Mouse (Mus musculus): ENCODE data around the gene Gm20388. TPM values are rescaled to one million over a fixed set of nuclear protein-coding genes. Genes with fewer than 3 reads are reported as not detected.

Gm20388 gene
- polyA plus RNA-seq, 1 experiment from 2014 or later: 5.3 TPM

GRCm38 (mm10) chr8:122777701-122778100 is 2867.1 kb downstream of the Gm20388 start:
- Histone ChIP-seq H3K9me3 (ENCODE audit: control insufficient read depth, low read length) (no peaks in the 10 kb centered on the region), H3K36me3 (ENCODE audit: control insufficient read depth, insufficient read depth, low read length) (no peaks in the 10 kb centered on the region; the same call in 1 of the 2 replicates), H3K27me3 (replicated peaks; ENCODE audit: control insufficient read depth, insufficient read depth, low read length) (0 out of 2 replicates have a peak, but pooled peaks cover 3% of the 10 kb centered on the region), H3K27ac (ENCODE audit: low read depth, low read length) (no peak overlapping the region), H3K4me2 (no peak overlapping the region), H3K4me3 (ENCODE audit: low read depth, low read length) (no peak overlapping the region), H3K4me1 (replicated peaks; ENCODE audit: control insufficient read depth, insufficient read depth, low read length) (peaks cover 3% of the 10 kb centered on the region), H3K9ac (ENCODE audit: low read depth, low read length) (no peak overlapping the region)
- DNase-seq (ENCODE audit: low spot score) (no peak), ATAC-seq (replicated peaks; ENCODE audit: low FRiP score) (no peak)
- WGBS: 82% methylated on average over 6 of the region's 6 CpGs

DNA sequence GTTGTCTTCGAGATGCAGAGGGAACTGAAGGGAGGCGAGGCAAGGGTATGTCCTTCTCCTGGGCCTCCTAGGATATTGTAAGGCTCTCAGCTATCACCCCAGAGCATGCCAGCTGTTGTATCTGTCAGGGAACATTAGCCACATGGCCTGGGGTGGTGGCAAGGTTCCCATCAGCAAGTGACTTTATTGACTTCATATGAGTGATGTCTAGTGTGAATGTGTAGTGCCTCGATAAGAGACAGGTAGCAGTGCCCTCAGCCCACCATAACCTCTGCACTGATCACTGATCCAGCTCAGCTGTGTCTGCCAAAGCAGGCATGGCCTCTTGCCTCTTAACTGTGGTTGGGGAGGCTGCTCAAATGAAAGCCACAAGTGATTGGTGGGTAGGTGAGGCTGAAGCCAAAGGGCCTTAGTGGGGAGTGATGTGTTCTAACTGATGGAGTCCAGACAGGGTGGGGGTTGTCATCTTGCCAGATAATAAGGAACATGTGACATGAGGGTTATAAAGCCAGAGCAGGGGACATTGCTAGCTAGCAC is 2868.1 kb downstream of the Gm20388 start:
- no peaks in the 10 kb centered on the region for H3K9me3 ChIP-seq (ENCODE audit: control insufficient read depth, low read length)
- H3K4me1 ChIP-seq (replicated peaks; ENCODE audit: control insufficient read depth, insufficient read depth, low read length): peaks cover 3% of the 10 kb centered on the region
- WGBS: 79% methylated on average over 3 of the region's 3 CpGs
- no peak for DNase-seq (ENCODE audit: low spot score)
- no peak overlapping the region for H3K4me3 ChIP-seq (ENCODE audit: low read depth, low read length)
- no peaks in the 10 kb centered on the region for H3K27me3 ChIP-seq (replicated peaks; ENCODE audit: control insufficient read depth, insufficient read depth, low read length)
- no peak overlapping the region for H3K27ac ChIP-seq (ENCODE audit: low read depth, low read length)
- no peaks in the 10 kb centered on the region; the same call in 1 of the 2 replicates for H3K36me3 ChIP-seq (ENCODE audit: control insufficient read depth, insufficient read depth, low read length)
- H3K4me2 ChIP-seq: no peak overlapping the region
- ATAC-seq (replicated peaks; ENCODE audit: low FRiP score): no peak
- H3K9ac ChIP-seq (ENCODE audit: low read depth, low read length): no peak overlapping the region

DNA sequence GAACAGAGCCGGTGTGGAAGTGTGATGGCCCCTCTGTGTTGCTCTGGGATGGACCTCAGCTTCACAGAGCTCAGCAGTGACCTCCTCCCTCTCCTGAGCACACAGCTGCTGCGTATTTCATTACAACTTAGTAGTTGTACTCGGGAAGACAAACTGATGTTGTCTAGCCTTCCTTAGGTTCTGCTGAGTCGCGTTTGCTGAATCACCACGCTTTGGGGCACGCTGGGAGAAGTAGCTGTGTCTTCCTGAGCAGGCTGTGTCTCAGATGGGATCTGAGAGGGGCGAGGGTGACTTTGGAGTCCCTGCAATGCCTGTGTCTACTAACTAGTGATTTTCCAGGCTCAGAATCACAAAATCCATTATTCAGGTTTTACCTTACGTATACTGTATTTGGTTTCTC is 2868.6 kb downstream of the Gm20388 start:
- 68% methylated on average over 9 of the region's 9 CpGs for WGBS
- no peaks in the 10 kb centered on the region for H3K27me3 ChIP-seq (replicated peaks; ENCODE audit: control insufficient read depth, insufficient read depth, low read length)
- no peak overlapping the region for H3K9ac ChIP-seq (ENCODE audit: low read depth, low read length)
- peaks cover 3% of the 10 kb centered on the region for H3K4me1 ChIP-seq (replicated peaks; ENCODE audit: control insufficient read depth, insufficient read depth, low read length)
- ATAC-seq (replicated peaks; ENCODE audit: low FRiP score) (no peak), DNase-seq (ENCODE audit: low spot score) (no peak)
- no peaks in the 10 kb centered on the region; the same call in 1 of the 2 replicates for H3K36me3 ChIP-seq (ENCODE audit: control insufficient read depth, insufficient read depth, low read length)
- no peak overlapping the region for H3K4me3 ChIP-seq (ENCODE audit: low read depth, low read length)
- H3K27ac ChIP-seq (ENCODE audit: low read depth, low read length): no peak overlapping the region
- H3K9me3 ChIP-seq (ENCODE audit: control insufficient read depth, low read length): no peaks in the 10 kb centered on the region
- no peak overlapping the region for H3K4me2 ChIP-seq

DNA sequence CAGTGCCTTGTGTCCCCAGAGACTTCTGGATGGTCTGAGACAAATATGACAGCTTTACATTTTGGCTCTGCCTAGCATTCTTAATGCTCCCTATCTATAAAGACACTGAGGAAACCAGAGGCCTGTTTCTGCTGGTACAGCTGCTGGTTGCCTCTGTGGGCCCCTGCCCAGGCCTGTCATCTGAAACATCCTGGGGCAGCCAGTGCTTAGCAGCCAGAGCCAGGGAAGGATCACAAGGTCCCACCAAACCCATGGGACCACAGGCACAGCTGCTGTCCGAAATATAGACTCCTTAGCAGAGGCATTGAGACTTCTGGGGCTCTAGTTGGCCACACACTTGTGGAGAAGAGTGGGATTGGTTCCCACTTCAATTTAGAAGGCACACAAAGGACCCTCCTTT is 2874.1 kb downstream of the Gm20388 start:
- Histone ChIP-seq H3K4me3 (ENCODE audit: low read depth, low read length) (no peak overlapping the region), H3K27ac (ENCODE audit: low read depth, low read length) (no peak overlapping the region), H3K9me3 (ENCODE audit: control insufficient read depth, low read length) (no peaks in the 10 kb centered on the region), H3K4me2 (no peak overlapping the region), H3K9ac (ENCODE audit: low read depth, low read length) (no peak overlapping the region), H3K36me3 (ENCODE audit: control insufficient read depth, insufficient read depth, low read length) (peaks cover 2% of the 10 kb centered on the region), H3K4me1 (replicated peaks; ENCODE audit: control insufficient read depth, insufficient read depth, low read length) (no peaks in the 10 kb centered on the region), H3K27me3 (replicated peaks; ENCODE audit: control insufficient read depth, insufficient read depth, low read length) (no peaks in the 10 kb centered on the region)
- 90% methylated on average over 1 of the region's 1 CpGs for WGBS
- ATAC-seq (replicated peaks; ENCODE audit: low FRiP score) (no peak), DNase-seq (ENCODE audit: low spot score) (no peak)

- H3K4me1 ChIP-seq (replicated peaks; ENCODE audit: control insufficient read depth, insufficient read depth, low read length): no peaks in the 10 kb centered on the region
- H3K9ac ChIP-seq (ENCODE audit: low read depth, low read length): no peak overlapping the region
- H3K36me3 ChIP-seq (ENCODE audit: control insufficient read depth, insufficient read depth, low read length): peaks cover 2% of the 10 kb centered on the region; the same call in 1 of the 2 replicates
- 92% methylated on average over 5 of the region's 5 CpGs for WGBS
- H3K9me3 ChIP-seq (ENCODE audit: control insufficient read depth, low read length): no peaks in the 10 kb centered on the region
- no peak overlapping the region for H3K27ac ChIP-seq (ENCODE audit: low read depth, low read length)
- ATAC-seq (replicated peaks; ENCODE audit: low FRiP score): no peak
- no peak for DNase-seq (ENCODE audit: low spot score)
- H3K4me3 ChIP-seq (ENCODE audit: low read depth, low read length): no peak overlapping the region
- no peaks in the 10 kb centered on the region for H3K27me3 ChIP-seq (replicated peaks; ENCODE audit: control insufficient read depth, insufficient read depth, low read length)
- no peak overlapping the region for H3K4me2 ChIP-seq
Observed at GRCm38 (mm10) chr8:122789796-122790195, 2879.2 kb downstream of the Gm20388 start.

DNA sequence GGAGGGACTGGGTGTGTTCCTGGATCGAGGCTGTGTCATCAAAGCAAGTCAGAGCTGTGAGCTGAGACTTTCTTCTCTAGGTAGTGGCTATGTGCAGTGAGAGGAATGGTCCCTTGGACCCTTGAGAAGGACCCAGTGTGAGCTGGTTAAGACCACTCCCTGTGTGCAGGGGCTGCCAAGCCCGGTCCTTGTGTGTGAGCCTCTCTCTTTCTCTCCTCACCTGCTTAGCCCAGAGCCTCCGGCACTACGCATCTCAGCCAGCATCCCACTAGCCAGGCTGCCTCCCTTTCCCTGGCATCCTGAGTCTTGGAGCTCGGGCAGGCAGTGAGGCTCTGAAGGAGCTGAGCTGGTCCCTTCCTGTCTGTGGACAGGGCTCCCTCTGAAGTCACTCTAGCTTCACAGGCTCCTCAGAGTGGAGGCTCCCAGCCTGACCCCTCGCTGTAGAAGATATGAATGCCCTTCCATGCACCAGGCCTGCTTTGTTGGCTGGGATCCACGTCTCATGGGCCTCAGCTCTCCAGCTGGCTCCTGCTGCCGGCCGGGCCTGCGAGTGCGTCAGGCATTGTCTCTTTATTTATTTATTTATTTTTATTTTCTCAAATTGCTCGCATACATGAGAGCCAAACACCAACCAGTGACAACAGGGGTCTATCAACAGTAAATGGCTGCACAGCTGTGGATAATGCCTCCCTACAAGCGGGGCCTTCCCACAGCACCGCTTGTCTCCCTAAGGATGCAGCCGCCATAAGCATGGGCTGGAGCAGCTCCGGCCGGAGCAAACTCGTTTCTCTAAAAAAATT is 2882.9 kb downstream of the Gm20388 start:
- Histone ChIP-seq H3K27ac (ENCODE audit: low read depth, low read length) (no peak overlapping the region), H3K9me3 (ENCODE audit: control insufficient read depth, low read length) (no peaks in the 10 kb centered on the region), H3K36me3 (ENCODE audit: control insufficient read depth, insufficient read depth, low read length) (no peaks in the 10 kb centered on the region), H3K4me2 (no peak overlapping the region), H3K4me1 (replicated peaks; ENCODE audit: control insufficient read depth, insufficient read depth, low read length) (no peaks in the 10 kb centered on the region), H3K4me3 (ENCODE audit: low read depth, low read length) (no peak overlapping the region), H3K9ac (ENCODE audit: low read depth, low read length) (no peak overlapping the region), H3K27me3 (replicated peaks; ENCODE audit: control insufficient read depth, insufficient read depth, low read length) (no peaks in the 10 kb centered on the region)
- DNase-seq (ENCODE audit: low spot score) (no peak), ATAC-seq (replicated peaks; ENCODE audit: low FRiP score) (no peak)
- 85% methylated on average over 18 of the region's 18 CpGs for WGBS

DNA sequence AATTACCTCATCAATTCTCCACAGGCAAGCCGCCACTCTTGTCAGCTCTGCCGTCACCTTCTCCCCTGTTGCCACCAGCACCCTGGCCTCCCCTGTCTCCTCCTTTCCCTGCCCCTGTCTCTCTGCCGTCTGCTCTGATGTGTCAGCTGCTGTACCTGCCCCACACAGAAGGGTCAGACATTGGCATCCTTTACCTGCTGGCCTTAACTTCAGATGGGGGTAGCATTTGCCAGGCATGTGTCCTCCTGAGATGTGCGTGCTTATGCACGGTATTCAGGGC is 2883.5 kb downstream of the Gm20388 start:
- ATAC-seq (replicated peaks; ENCODE audit: low FRiP score): no peak
- 85% methylated on average over 5 of the region's 5 CpGs for WGBS
- no peak overlapping the region for H3K27ac ChIP-seq (ENCODE audit: low read depth, low read length)
- no peaks in the 10 kb centered on the region for H3K9me3 ChIP-seq (ENCODE audit: control insufficient read depth, low read length)
- no peaks in the 10 kb centered on the region for H3K27me3 ChIP-seq (replicated peaks; ENCODE audit: control insufficient read depth, insufficient read depth, low read length)
- H3K4me1 ChIP-seq (replicated peaks; ENCODE audit: control insufficient read depth, insufficient read depth, low read length): no peaks in the 10 kb centered on the region
- H3K4me3 ChIP-seq (ENCODE audit: low read depth, low read length): no peak overlapping the region
- no peak overlapping the region for H3K4me2 ChIP-seq
- no peak for DNase-seq (ENCODE audit: low spot score)
- H3K9ac ChIP-seq (ENCODE audit: low read depth, low read length): no peak overlapping the region
- no peaks in the 10 kb centered on the region for H3K36me3 ChIP-seq (ENCODE audit: control insufficient read depth, insufficient read depth, low read length)

GRCm38 (mm10) chr8:122803906-122804761 is 2893.5 kb downstream of the Gm20388 start:
- ATAC-seq (replicated peaks; ENCODE audit: low FRiP score) (no peak), DNase-seq (ENCODE audit: low spot score) (no peak)
- Histone ChIP-seq H3K4me2 (no peak overlapping the region), H3K36me3 (ENCODE audit: control insufficient read depth, insufficient read depth, low read length) (no peaks in the 10 kb centered on the region), H3K27me3 (replicated peaks; ENCODE audit: control insufficient read depth, insufficient read depth, low read length) (0 out of 2 replicates have a peak, but pooled peaks cover 5% of the 10 kb centered on the region), H3K27ac (ENCODE audit: low read depth, low read length) (no peak overlapping the region), H3K4me3 (ENCODE audit: low read depth, low read length) (no peak overlapping the region), H3K9ac (ENCODE audit: low read depth, low read length) (no peak overlapping the region), H3K4me1 (replicated peaks; ENCODE audit: control insufficient read depth, insufficient read depth, low read length) (no peaks in the 10 kb centered on the region; the same call in 1 of the 2 replicates), H3K9me3 (ENCODE audit: control insufficient read depth, low read length) (no peaks in the 10 kb centered on the region)
- WGBS: 66% methylated on average over 15 of the region's 15 CpGs
